Mouse (Mus musculus) liver, embryonic 14.5 days (tissue): Measurements from ENCODE around the gene Tacc2.

Experiments used
- CTCF ChIP-seq: IDR thresholded peaks from 2 replicates; pipeline ENCODE4 v1.5.1; 2016; ENCODE audit warnings: antibody characterized with exemption, low read depth, control low read depth
- EP300 ChIP-seq: IDR thresholded peaks from 2 replicates; pipeline ENCODE4 v1.6.1; 2016; ENCODE audit warnings: antibody characterized with exemption, low read depth

GRCm38 (mm10) chr7:130568783-130569436 is 8.3 kb upstream of the Tacc2 start:
- TF ChIP-seq CTCF (no peak), EP300 (no peak)
